Mouse (Mus musculus) erythroblast, embryonic 14.5 days (primary cell): ENCODE measurements around the gene Scn8a. TPM values are rescaled to one million over a fixed set of nuclear protein-coding genes. Genes with fewer than 3 reads are reported as not detected.

Experiments used
- H3K27me3 ChIP-seq: 2 replicates; pipeline ENCODE4 v1.6.1; 2012; ENCODE audit warnings: inconsistent platforms; ENCODE audit not compliant: control insufficient read depth
- H3K36me3 ChIP-seq: 2 replicates; pipeline ENCODE4 v1.6.1; 2012; ENCODE audit warnings: mild to moderate bottlenecking, inconsistent platforms; ENCODE audit not compliant: control insufficient read depth
- H3K4me1 ChIP-seq: 2 replicates; pipeline ENCODE4 v1.6.1; 2012; ENCODE audit warnings: inconsistent platforms; ENCODE audit not compliant: control insufficient read depth
- H3K4me3 ChIP-seq: replicated peaks from 2 replicates; pipeline ENCODE3; 2012; ENCODE audit warnings: moderate library complexity, mild to moderate bottlenecking, inconsistent platforms
- H3K9me3 ChIP-seq: 2 replicates; pipeline ENCODE4 v1.6.1; 2012; ENCODE audit warnings: low read length, inconsistent platforms, mixed read lengths; ENCODE audit not compliant: control insufficient read depth
- GATA1 ChIP-seq: IDR thresholded peaks from 2 replicates; pipeline ENCODE4 v1.6.1; 2012; ENCODE audit warnings: low read length, inconsistent platforms, mixed read lengths
- TAL1 ChIP-seq: IDR thresholded peaks from 3 replicates; pipeline ENCODE4 v1.6.1; 2012; ENCODE audit warnings: low read length, inconsistent platforms, mixed read lengths
- polyA plus RNA-seq: library from polyadenylated mRNA; stranded (reverse); fragments of >175 nt; gene quantifications from 2 replicates; pipeline ENCODE4 v1.2.3, GENCODE M21; 2012

The Scn8a gene
- polyA plus RNA-seq, 1 experiment: not detected

- H3K4me1 ChIP-seq: no peaks in the 10 kb centered on the region
- no peak for TF ChIP-seq TAL1
- H3K4me3 ChIP-seq: no peak overlapping the region
- no peaks in the 10 kb centered on the region for H3K9me3 ChIP-seq
- H3K27me3 ChIP-seq: peaks cover 3% of the 10 kb centered on the region; the same call in 1 of the 2 replicates
- no peaks in the 10 kb centered on the region for H3K36me3 ChIP-seq
Observed at GRCm38 (mm10) chr15:101008386-101009010, 138.8 kb downstream of the Scn8a start.

DNA sequence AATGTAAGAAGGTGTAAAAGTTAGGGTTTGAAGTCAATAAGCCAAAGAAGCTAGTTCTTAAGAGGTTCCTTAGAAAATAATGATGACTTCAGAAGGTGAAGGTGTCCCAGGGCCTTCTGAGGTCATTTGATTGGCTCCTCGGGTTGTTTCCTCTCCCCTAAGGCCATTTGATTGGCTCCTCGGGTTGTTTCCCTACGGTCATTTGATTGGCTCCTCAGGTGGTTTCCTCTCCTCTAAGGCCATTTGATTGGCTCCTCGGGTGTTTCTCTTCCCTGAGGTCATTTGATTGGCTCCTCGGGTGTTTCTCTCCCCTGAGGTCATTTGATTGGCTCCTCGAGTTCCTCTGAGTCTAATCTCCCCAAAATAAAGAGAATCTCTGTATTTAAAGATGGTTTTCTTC is 141.7 kb downstream of the Scn8a start:
- Histone ChIP-seq H3K9me3 (no peaks in the 10 kb centered on the region), H3K4me3 (no peak overlapping the region), H3K4me1 (no peaks in the 10 kb centered on the region), H3K27me3 (no peaks in the 10 kb centered on the region; the same call in 1 of the 2 replicates), H3K36me3 (no peaks in the 10 kb centered on the region)
- no peak for TF ChIP-seq GATA1

- TF ChIP-seq TAL1 (no peak), GATA1 (no peak)
- no peaks in the 10 kb centered on the region for H3K9me3 ChIP-seq
- no peak overlapping the region for H3K4me3 ChIP-seq
- peaks cover 2% of the 10 kb centered on the region; the same call in 1 of the 2 replicates for H3K27me3 ChIP-seq
- no peaks in the 10 kb centered on the region for H3K4me1 ChIP-seq
- no peaks in the 10 kb centered on the region for H3K36me3 ChIP-seq
Observed at GRCm38 (mm10) chr15:101028960-101029359, 159.3 kb downstream of the Scn8a start.

DNA sequence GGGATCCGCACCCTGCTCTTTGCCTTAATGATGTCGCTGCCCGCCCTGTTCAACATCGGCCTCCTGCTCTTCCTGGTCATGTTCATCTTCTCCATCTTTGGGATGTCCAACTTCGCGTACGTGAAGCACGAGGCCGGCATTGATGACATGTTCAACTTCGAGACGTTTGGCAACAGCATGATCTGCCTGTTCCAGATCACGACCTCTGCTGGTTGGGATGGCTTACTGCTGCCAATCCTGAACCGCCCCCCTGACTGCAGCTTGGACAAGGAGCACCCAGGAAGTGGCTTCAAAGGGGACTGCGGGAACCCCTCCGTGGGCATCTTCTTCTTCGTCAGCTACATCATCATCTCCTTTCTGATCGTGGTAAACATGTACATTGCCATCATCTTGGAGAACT is 170.0 kb downstream of the Scn8a start:
- Histone ChIP-seq H3K27me3 (peaks cover 48% of the 10 kb centered on the region), H3K4me1 (no peaks in the 10 kb centered on the region), H3K9me3 (no peaks in the 10 kb centered on the region), H3K4me3 (no peak overlapping the region), H3K36me3 (no peaks in the 10 kb centered on the region)
- TF ChIP-seq GATA1 (no peak), TAL1 (no peak)

DNA sequence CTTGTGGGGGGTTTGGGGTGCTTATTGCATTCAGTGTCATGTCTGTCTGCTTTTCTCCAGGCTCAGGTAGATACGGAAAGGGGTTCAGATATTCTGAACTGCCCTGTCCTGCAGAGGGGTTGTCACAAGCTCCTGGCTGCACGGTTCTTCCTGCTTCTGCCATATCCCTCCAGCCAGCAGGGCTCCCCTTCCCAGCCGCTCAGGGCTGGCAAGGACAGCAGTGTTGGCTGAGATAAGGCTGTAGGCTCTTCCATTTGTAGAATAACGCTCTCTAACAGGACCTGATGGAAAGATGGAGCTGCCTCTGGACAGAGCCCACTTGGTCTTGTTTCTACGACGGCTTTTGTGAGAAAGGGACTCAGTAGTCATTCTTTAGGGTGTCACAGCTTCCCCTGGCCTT is 172.3 kb downstream of the Scn8a start:
- Histone ChIP-seq H3K27me3 (peaks cover 72% of the 10 kb centered on the region), H3K4me3 (no peak overlapping the region), H3K9me3 (peaks cover 2% of the 10 kb centered on the region; the same call in 1 of the 2 replicates), H3K4me1 (no peaks in the 10 kb centered on the region), H3K36me3 (no peaks in the 10 kb centered on the region)
- TF ChIP-seq GATA1 (no peak), TAL1 (no peak)

GRCm38 (mm10) chr15:101042613-101043012 is 173.0 kb downstream of the Scn8a start:
- TF ChIP-seq TAL1 (no peak), GATA1 (no peak)
- H3K4me3 ChIP-seq: no peak overlapping the region
- H3K4me1 ChIP-seq: no peaks in the 10 kb centered on the region
- no peaks in the 10 kb centered on the region for H3K36me3 ChIP-seq
- H3K9me3 ChIP-seq: peaks cover 2% of the 10 kb centered on the region; the same call in 1 of the 2 replicates
- H3K27me3 ChIP-seq: peaks cover 78% of the 10 kb centered on the region

GRCm38 (mm10) chr15:101044531-101044930 is 174.9 kb downstream of the Scn8a start:
- peaks cover 82% of the 10 kb centered on the region for H3K27me3 ChIP-seq
- no peaks in the 10 kb centered on the region for H3K36me3 ChIP-seq
- H3K4me3 ChIP-seq: no peak overlapping the region
- no peaks in the 10 kb centered on the region for H3K4me1 ChIP-seq
- H3K9me3 ChIP-seq: peaks cover 2% of the 10 kb centered on the region; the same call in 1 of the 2 replicates
- TF ChIP-seq TAL1 (no peak), GATA1 (no peak)

- Histone ChIP-seq H3K9me3 (peaks cover 2% of the 10 kb centered on the region; the same call in 1 of the 2 replicates), H3K27me3 (peaks cover 79% of the 10 kb centered on the region), H3K4me3 (no peak overlapping the region), H3K36me3 (no peaks in the 10 kb centered on the region), H3K4me1 (no peaks in the 10 kb centered on the region)
- TF ChIP-seq TAL1: no peak
- TF ChIP-seq GATA1: no peak
Observed at GRCm38 (mm10) chr15:101046039-101046526, 176.4 kb downstream of the Scn8a start.

DNA sequence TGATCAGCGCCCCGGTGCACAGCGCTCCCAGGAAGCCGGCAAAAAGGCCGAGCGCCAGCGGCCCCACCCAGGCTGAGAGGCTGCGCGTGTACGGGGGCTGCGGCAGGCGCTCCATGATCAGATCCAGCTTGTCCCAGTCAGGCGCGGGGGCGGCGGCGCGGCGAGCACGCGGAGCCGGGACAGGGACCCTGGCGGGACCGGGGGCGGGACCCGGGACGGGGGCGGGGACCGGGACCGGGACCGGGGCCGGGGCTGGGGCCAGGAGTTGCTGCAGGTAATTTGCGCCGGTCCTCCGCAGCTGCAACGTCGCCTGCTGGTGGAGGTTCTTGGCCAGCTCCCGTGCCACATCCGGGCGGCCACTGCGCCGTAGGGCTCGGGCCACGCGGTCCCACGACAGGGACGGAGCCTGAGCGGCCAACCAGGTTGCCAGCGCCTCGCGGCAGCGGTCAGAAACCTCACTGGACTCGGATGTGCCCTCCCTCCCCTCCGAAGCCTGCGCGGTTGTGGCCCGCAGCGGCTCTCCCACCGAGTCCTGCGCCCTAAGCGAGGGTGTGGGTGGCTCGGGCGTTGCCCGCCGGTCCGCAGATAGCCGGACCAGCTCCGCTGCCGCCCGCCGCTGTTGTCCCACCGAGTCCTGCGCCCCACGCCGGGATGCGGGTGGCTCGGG is 177.0 kb downstream of the Scn8a start:
- H3K27me3 ChIP-seq: peaks cover 82% of the 10 kb centered on the region
- no peaks in the 10 kb centered on the region for H3K36me3 ChIP-seq
- H3K4me1 ChIP-seq: no peaks in the 10 kb centered on the region
- TF ChIP-seq TAL1 (no peak), GATA1 (no peak)
- peaks cover 2% of the 10 kb centered on the region; the same call in 1 of the 2 replicates for H3K9me3 ChIP-seq
- H3K4me3 ChIP-seq: no peak overlapping the region

- Histone ChIP-seq H3K4me1 (no peaks in the 10 kb centered on the region), H3K4me3 (no peak within 1 kb of the TSS), H3K27me3 (peaks cover 84% of the 10 kb centered on the region), H3K36me3 (no peaks in the 10 kb centered on the region), H3K9me3 (peaks cover 2% of the 10 kb centered on the region; the same call in 1 of the 2 replicates)
- TF ChIP-seq GATA1 (no peak), TAL1 (no peak)
Observed at GRCm38 (mm10) chr15:101047194-101047555, 177.5 kb downstream of the Scn8a start, which contains the start of gene Gm47841. Gm47841 (minus strand) TSS chr15:101047397.
